Mouse (Mus musculus): ENCODE results near the gene Rasgef1c. TPM values are rescaled to one million over a fixed set of nuclear protein-coding genes. Genes with fewer than 3 reads are reported as not detected.

Gene Rasgef1c
- under 1 TPM; 0.43 to 0.48 TPM for total RNA-seq (2021)
- long read RNA-seq, experiment 1, result 0 reads
- long read RNA-seq, experiment 2, result 0 reads

GRCm38 (mm10) chr11:49901659-49902458 lies at the start of gene Rasgef1c:
TSS of gene Rasgef1c (plus strand) at chr11:49901835.
- DNase-seq, result peak; percentile 38

- no peak for DNase-seq
Observed at GRCm38 (mm10) chr11:49855144-49855543, 46.5 kb upstream of the Rasgef1c start.

- DNase-seq, result no peak
Observed at GRCm38 (mm10) chr11:49861139-49861538, 40.5 kb upstream of the Rasgef1c start.

GRCm38 (mm10) chr11:49863926-49864325 lies 37.7 kb upstream of the Rasgef1c start:
- DNase-seq, result no peak

- no peak for DNase-seq
Observed at GRCm38 (mm10) chr11:49867320-49867719, 34.3 kb upstream of the Rasgef1c start.

GRCm38 (mm10) chr11:49869762-49870161 lies 31.9 kb upstream of the Rasgef1c start:
- no peak for DNase-seq

GRCm38 (mm10) chr11:49871914-49872313 lies 29.7 kb upstream of the Rasgef1c start:
- DNase-seq, result no peak

- DNase-seq, result no peak
Observed at GRCm38 (mm10) chr11:49872779-49873178, 28.9 kb upstream of the Rasgef1c start.

GRCm38 (mm10) chr11:49876948-49877817 lies 24.5 kb upstream of the Rasgef1c start:
- no peak for DNase-seq

- DNase-seq, result no peak
Observed at GRCm38 (mm10) chr11:49879950-49880642, 21.5 kb upstream of the Rasgef1c start.

GRCm38 (mm10) chr11:49883394-49883793 lies 18.2 kb upstream of the Rasgef1c start:
- DNase-seq, result no peak

- no peak for DNase-seq
Observed at GRCm38 (mm10) chr11:49888469-49888868, 13.2 kb upstream of the Rasgef1c start.

- no peak for DNase-seq
Observed at GRCm38 (mm10) chr11:49891993-49892392, 9.6 kb upstream of the Rasgef1c start.

- no peak for DNase-seq
Observed at GRCm38 (mm10) chr11:49893806-49894205, 7.8 kb upstream of the Rasgef1c start.

GRCm38 (mm10) chr11:49895966-49896590 lies 5.6 kb upstream of the Rasgef1c start:
- DNase-seq, result no peak

GRCm38 (mm10) chr11:49900043-49900442 lies 1.6 kb upstream of the Rasgef1c start:
- no peak for DNase-seq

- no peak for DNase-seq
Observed at GRCm38 (mm10) chr11:49900962-49901658, 525 bp upstream of the Rasgef1c start.

GRCm38 (mm10) chr11:49903333-49903732 lies 1.7 kb downstream of the Rasgef1c start:
- DNase-seq, result peak; percentile 28

GRCm38 (mm10) chr11:49918521-49919180 lies 17.0 kb downstream of the Rasgef1c start:
- DNase-seq, result no peak

- no peak for DNase-seq
Observed at GRCm38 (mm10) chr11:49919304-49919703, 17.7 kb downstream of the Rasgef1c start.

GRCm38 (mm10) chr11:49923539-49923938 lies 21.9 kb downstream of the Rasgef1c start:
- DNase-seq, result no peak

Data from gastrocnemius, postnatal 25 days (tissue).